Mouse (Mus musculus): ENCODE measurements around the gene Olfr270.

The Olfr270 gene

GRCm38 (mm10) chr4:52964247-52964646 is at the start of gene Olfr270:
Olfr270 (plus strand) TSS chr4:52964547.
- DNase-seq: no peak

GRCm38 (mm10) chr4:52916659-52917310 is 47.6 kb upstream of the Olfr270 start:
- DNase-seq: no peak

DNA sequence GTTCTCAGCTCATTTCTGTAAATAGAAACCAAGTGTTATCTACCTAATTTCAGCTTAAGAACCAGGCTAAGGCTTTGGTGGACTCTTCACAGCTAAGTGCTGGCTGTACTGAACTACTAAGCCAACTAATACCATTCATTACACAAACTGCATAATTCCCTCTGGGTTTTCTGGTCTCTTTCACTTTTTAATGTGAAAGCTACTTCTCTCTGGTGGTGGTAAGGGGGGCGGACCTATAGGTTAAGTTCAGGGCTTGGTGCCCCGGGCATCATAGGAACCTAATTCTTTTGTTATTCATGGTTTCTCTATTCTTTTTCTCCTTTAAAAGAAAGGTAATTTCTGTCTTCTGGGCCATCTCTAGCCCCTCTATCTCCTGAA is 47.0 kb upstream of the Olfr270 start:
- DNase-seq: no peak

GRCm38 (mm10) chr4:52919078-52919477 is 45.3 kb upstream of the Olfr270 start, which contains the start of gene Olfr272:
Olfr272 (minus strand) TSS chr4:52919178.
- no peak for DNase-seq

DNA sequence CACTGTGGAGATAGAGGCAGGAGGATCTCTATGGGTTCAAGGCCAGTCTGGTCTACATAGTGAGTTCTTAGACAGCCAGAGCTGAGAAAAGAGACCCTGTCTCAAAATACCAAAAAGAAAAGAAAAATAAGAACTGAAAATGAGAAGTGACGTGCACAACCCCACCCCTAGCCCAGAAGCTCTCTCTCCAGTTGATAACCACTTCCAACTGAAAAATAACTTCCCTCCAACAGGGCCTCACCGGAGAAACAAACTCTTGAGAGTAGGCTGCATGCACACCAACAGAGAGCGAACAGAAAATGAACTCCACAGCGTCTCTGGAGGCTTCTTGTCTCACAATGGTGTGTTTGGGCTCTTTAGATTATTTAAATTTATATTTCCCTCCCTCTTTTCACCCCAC is 33.9 kb upstream of the Olfr270 start:
- DNase-seq: no peak

- no peak for DNase-seq
Observed at GRCm38 (mm10) chr4:52946665-52947064, 17.7 kb upstream of the Olfr270 start.

DNA sequence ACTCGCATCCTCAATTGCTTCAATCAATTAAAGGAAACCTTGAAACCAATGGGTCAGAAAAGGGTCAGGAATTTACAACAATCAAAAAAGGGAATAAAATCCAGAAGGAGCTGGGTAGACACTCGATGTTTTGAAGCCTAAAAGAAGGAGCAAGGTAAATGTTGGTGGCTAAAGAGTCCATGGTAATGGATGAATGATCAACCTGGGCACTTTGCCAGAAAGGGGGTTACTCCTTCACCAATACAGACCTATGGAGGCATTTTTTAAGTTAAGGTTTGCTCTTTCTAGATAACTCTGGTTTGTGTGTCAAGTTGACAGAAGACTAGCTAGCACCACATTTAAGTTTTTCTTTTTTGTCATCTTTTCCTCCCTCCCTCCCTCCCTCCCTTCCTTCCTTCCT is 15.3 kb upstream of the Olfr270 start:
- DNase-seq: no peak

- DNase-seq: peak; percentile 13
Observed at GRCm38 (mm10) chr4:52958693-52959092, 5.7 kb upstream of the Olfr270 start.

DNA sequence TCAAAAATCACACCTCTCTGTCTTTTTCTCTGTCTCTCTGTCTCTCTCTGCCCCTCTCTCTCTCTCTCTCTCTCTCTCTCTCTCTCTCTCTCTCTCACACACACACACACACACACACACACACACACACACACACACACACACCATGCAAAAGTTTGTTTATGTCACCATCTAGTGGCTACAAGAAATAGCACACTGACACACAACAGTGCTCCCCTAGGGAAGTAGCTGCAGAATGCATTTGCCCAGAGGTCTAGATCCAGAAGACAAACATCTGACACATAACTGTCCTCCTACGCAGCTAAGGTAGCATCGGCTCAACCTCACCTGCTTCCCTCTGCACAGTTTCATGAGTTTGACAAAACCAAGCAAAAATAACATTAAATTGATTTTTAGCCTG is 20.9 kb downstream of the Olfr270 start:
- DNase-seq: no peak

DNA sequence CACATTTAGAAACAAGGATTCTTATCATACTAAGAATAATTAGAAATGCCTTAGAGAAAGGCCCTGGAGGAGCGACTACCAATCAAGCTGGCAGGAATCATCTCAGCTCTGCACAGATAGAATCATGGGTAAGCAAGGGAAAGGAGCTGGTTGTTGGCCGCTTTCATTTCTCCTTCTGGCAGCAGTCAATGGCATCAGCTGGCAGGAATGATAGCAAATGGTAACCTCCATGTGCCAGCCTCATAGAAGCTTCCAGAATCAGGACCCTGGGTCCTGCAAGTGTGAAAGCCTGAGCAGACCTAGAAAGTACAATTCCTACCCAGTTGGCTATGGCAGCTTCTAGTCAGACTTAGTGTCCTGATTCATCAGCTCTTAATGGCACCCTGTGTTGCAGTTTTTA is 21.9 kb downstream of the Olfr270 start:
- DNase-seq: no peak

DNA sequence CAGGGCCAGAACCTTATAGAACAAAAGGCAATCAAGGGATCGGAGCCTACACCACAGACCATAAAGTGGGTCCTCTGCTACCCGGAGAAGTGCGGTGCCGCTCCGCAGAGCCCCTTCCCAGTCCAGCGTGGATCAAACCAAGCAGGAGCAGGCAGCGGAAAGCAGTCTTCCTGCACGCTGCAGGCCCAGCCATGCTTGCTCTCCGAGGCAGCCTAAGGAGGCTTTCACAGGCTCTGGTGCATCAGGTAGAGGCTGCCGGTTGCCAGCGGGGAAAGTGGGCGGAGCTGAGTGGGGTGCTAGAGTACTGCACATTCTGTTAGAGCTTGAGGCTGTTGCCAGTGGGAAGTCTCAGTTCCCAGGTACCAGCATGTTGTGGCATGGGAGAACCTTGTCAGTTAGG is 24.9 kb downstream of the Olfr270 start, which contains the start of gene Nipsnap3a:
Nipsnap3a (plus strand) TSS at position 25 of the 400 bp plus-strand sequence.
- no peak for DNase-seq

DNA sequence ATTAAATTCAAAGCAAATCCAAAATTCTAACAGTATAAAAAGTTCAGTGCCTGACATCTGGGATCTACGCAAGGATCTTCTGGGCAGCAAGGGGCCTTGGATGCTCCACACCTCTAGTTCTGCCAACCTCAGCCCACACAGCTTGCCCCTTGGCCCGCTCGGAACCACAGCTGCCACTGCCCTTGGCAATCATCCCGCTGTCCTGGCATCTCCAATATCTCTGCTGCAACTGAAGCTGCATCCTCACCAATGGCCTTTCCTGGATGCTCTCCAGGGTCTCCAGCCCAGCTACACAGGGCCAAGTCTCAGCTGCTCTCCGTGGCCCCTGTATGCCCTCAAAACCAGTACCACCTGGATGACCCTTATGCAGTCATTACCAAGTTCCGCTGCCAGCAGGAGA is 35.1 kb downstream of the Olfr270 start:
- no peak for DNase-seq

- DNase-seq: no peak
Observed at GRCm38 (mm10) chr4:53000154-53000553, 35.8 kb downstream of the Olfr270 start.

DNA sequence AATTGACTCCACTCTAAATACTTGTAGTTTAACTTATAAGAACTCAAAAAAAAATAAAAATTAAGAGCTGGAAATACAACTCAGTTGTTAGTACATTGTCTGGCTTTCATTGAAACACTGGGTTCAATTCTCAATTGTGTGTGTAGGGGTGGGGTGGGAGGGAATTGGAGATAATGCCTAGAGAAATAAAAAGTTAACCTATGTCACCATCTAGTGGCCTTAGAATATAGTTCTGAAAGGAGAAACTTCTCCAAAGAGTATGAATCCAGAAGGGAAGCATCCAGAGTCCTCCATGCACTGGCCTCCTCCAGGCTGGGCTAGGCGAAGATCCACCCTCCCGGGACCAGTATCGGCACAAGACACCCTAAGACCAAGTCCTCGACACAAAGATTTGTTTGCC is 44.8 kb downstream of the Olfr270 start:
- DNase-seq: no peak

- DNase-seq: no peak
Observed at GRCm38 (mm10) chr4:53009871-53010270, 45.5 kb downstream of the Olfr270 start.

GRCm38 (mm10) chr4:53011732-53012361 is 47.5 kb downstream of the Olfr270 start, which contains the start of gene Nipsnap3b:
Nipsnap3b (plus strand) TSS chr4:53011880.
- DNase-seq: peak; percentile 93

GRCm38 (mm10) chr4:53014421-53014820 is 50.1 kb downstream of the Olfr270 start:
- DNase-seq: no peak

- no peak for DNase-seq
Observed at GRCm38 (mm10) chr4:53015024-53015423, 50.7 kb downstream of the Olfr270 start.

DNA sequence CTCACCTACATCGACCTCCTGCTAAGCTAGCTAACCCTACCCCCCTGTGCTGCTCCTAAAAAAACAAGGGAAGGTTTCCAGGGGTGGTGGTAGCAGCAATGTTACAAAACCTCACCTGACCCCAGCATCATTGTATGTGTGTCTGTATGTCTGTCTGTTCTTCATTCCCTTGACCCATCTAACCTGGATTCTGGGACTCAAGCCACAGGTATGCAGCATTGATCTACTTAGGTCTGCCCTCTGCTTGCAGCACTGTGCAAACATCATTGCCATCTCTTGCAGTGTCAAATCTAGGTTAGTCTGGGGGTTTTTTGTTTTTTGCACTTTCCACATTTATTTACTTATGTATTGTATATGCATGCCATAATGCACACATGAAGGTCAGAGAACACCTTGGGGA is 54.0 kb downstream of the Olfr270 start:
- no peak for DNase-seq

Data from cerebellum, adult 11-12 months (tissue).